Mouse (Mus musculus) liver, embryonic 15.5 days (tissue): ENCODE results near the gene Slc25a47. TPM values are rescaled to one million over a fixed set of nuclear protein-coding genes. Genes with fewer than 3 reads are reported as not detected.
A peak's percentile ranks its signal among the peaks of the same experiment; 100 is the strongest.

Source experiments
- ATAC-seq: fragments of 200-750 bp; cut with Nextera tagmentation; 2 replicates; pipeline ENCODE4 v1.8.0; 2017; ENCODE audit warnings: moderate number of reproducible peaks, mild to moderate bottlenecking, moderate library complexity; ENCODE audit not compliant: insufficient read depth
- H3K27ac ChIP-seq: fragments of 300-500 bp; sonication (generic); replicated peaks from 2 replicates; pipeline ENCODE4 v1.5.1; 2015; ENCODE audit warnings: mild to moderate bottlenecking, inconsistent platforms
- H3K27me3 ChIP-seq: fragments of 300-500 bp; sonication (generic); 2 replicates; pipeline ENCODE4 v1.6.1; 2015; ENCODE audit warnings: mild to moderate bottlenecking, inconsistent platforms
- H3K36me3 ChIP-seq: fragments of 300-500 bp; sonication (generic); replicated peaks from 2 replicates; pipeline ENCODE4 v1.6.1; 2015; ENCODE audit warnings: moderate library complexity, mild to moderate bottlenecking, inconsistent platforms
- H3K4me1 ChIP-seq: fragments of 300-500 bp; sonication (generic); replicated peaks from 2 replicates; pipeline ENCODE4 v1.6.1; 2015; ENCODE audit warnings: inconsistent platforms
- H3K4me2 ChIP-seq: fragments of 300-500 bp; sonication (generic); 2 replicates; pipeline ENCODE4 v1.6.1; 2015; ENCODE audit warnings: moderate library complexity, mild to moderate bottlenecking, inconsistent platforms
- H3K4me3 ChIP-seq: fragments of 300-500 bp; sonication (generic); replicated peaks from 2 replicates; pipeline ENCODE4 v1.5.1; 2015; ENCODE audit warnings: mild to moderate bottlenecking, inconsistent platforms
- H3K9ac ChIP-seq: fragments of 300-500 bp; sonication (generic); 2 replicates; pipeline ENCODE4 v1.6.1; 2015; ENCODE audit warnings: moderate library complexity, mild to moderate bottlenecking, inconsistent platforms
- H3K9me3 ChIP-seq: fragments of 300-500 bp; sonication (generic); replicated peaks from 2 replicates; pipeline ENCODE4 v1.6.1; 2016; ENCODE audit warnings: inconsistent platforms
- WGBS: fragments of 180-500 bp; shearing (Covaris S2); methylation state at CpG from one replicate; pipeline ENCODE4 v1.1.7; 2015; ENCODE audit warnings: mixed read lengths; ENCODE audit not compliant: insufficient replicate concordance; 5-methylcytosine and 5-hydroxymethylcytosine counted together
- polyA plus RNA-seq: library from polyadenylated mRNA; unstranded; fragments of >200 nt; fragmentation: Nextera tagmentation; extraction: Ambion mirVana; gene quantifications from 2 replicates; pipeline ENCODE4 v1.2.1, GENCODE M21; 2015

Gene Slc25a47
- polyA plus RNA-seq, 1 experiment from 2014 or later: 13.2 TPM

GRCm38 (mm10) chr12:108809771-108810170 lies 26.1 kb upstream of the Slc25a47 start:
- Histone ChIP-seq H3K27me3 (no peaks in the 10 kb centered on the region), H3K4me3 (no peak overlapping the region), H3K4me2 (no peak overlapping the region), H3K9me3 (no peaks in the 10 kb centered on the region), H3K36me3 (peaks cover 55% of the 10 kb centered on the region), H3K27ac (peak overlapping the region; percentile 42; the same call in 1 of the 2 replicates), H3K9ac (no peak overlapping the region), H3K4me1 (peaks cover 38% of the 10 kb centered on the region)
- ATAC-seq: no peak
- WGBS: 44% methylated on average over 1 of the region's 1 CpGs

GRCm38 (mm10) chr12:108810309-108810708 lies 25.5 kb upstream of the Slc25a47 start:
- Histone ChIP-seq H3K27ac (peak overlapping the region; percentile 42; the same call in 1 of the 2 replicates), H3K4me1 (peaks cover 38% of the 10 kb centered on the region), H3K27me3 (no peaks in the 10 kb centered on the region), H3K9me3 (no peaks in the 10 kb centered on the region), H3K4me3 (no peak overlapping the region), H3K36me3 (peaks cover 60% of the 10 kb centered on the region), H3K4me2 (no peak overlapping the region), H3K9ac (no peak overlapping the region)
- 39% methylated on average over 7 of the region's 7 CpGs for WGBS
- no peak for ATAC-seq

DNA sequence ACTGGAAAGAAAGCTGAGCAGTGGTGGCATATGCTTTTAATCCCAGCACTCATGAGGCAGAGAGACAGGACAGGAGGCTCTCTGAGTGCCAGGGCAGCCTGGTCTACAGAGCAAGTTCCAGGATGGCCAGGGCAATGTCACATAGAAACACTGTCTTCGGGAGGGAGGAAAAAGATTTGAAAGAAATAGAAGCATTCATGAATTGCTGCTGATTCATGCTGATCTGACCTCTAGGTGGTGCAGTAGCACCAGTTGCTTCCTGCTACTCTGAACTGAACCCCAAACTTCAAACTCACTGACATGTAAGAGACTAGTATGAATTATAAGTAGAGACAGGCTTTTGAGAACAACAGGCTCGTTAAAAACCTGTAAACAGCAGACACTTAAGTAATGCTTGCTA lies 24.7 kb upstream of the Slc25a47 start:
- no peak overlapping the region for H3K9ac ChIP-seq
- ATAC-seq: no peak
- H3K4me1 ChIP-seq: peaks cover 38% of the 10 kb centered on the region
- H3K4me3 ChIP-seq: no peak overlapping the region
- 35% methylated on average over 2 of the region's 2 CpGs for WGBS
- no peaks in the 10 kb centered on the region for H3K27me3 ChIP-seq
- peaks cover 63% of the 10 kb centered on the region for H3K36me3 ChIP-seq
- no peaks in the 10 kb centered on the region for H3K9me3 ChIP-seq
- H3K4me2 ChIP-seq: no peak overlapping the region
- 0 out of 2 replicates have a peak overlapping the region, but pooled peaks have one; percentile 29 for H3K27ac ChIP-seq

- WGBS: 85% methylated on average over 6 of the region's 6 CpGs
- H3K36me3 ChIP-seq: peaks cover 63% of the 10 kb centered on the region
Observed at GRCm38 (mm10) chr12:108812463-108812862, 23.4 kb upstream of the Slc25a47 start.

DNA sequence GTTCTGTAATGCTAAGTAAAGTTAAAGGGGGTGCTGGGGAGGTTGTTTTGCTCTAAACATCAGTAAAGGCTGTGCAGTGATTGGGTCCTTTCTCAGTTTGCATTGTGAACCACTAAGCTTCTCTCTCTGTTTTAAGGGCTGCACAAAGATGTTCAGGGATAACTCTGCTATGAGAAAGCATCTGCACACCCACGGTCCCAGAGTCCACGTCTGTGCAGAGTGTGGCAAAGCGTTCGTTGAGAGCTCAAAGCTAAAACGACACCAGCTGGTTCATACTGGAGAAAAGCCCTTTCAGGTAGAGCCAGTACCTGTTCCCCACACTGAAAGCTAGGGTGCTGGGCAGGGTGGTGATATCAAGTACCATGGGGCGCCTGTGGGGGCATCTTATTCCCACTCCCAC lies 21.4 kb upstream of the Slc25a47 start:
- H3K9ac ChIP-seq: no peak overlapping the region
- H3K36me3 ChIP-seq: peaks cover 62% of the 10 kb centered on the region
- ATAC-seq: no peak
- WGBS: 89% methylated on average over 6 of the region's 6 CpGs
- no peak overlapping the region for H3K27ac ChIP-seq
- no peaks in the 10 kb centered on the region for H3K9me3 ChIP-seq
- no peak overlapping the region for H3K4me3 ChIP-seq
- peaks cover 25% of the 10 kb centered on the region for H3K4me1 ChIP-seq
- H3K27me3 ChIP-seq: no peaks in the 10 kb centered on the region
- H3K4me2 ChIP-seq: no peak overlapping the region

More at GRCm38 (mm10) chr12:108812463-108812862, 23.4 kb upstream of the Slc25a47 start:
- no peak overlapping the region for H3K9ac ChIP-seq
- no peaks in the 10 kb centered on the region for H3K9me3 ChIP-seq
- no peak overlapping the region for H3K4me2 ChIP-seq
- H3K27ac ChIP-seq: no peak overlapping the region
- no peak overlapping the region for H3K4me3 ChIP-seq
- ATAC-seq: no peak
- peaks cover 38% of the 10 kb centered on the region for H3K4me1 ChIP-seq
- no peaks in the 10 kb centered on the region for H3K27me3 ChIP-seq

DNA sequence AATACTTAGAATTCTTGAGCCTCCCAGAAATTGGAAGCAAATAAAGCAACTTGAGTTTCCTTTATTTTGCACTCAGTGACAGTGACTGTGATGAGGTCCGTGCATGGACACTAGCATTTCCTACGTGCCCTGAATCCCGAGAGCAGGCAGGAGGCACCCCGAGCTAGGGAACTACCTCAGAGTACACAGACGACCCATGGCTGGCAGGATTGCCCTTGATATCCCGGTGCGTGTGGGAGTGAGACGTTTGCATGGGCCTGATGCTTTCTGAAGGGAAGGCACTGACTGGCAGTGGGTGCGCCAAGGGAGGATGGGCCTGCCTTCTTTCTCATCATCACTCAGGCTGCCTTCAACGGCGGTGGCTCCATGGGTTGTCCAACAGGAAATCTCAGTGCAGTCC lies 19.3 kb upstream of the Slc25a47 start:
- no peak overlapping the region for H3K4me2 ChIP-seq
- no peaks in the 10 kb centered on the region for H3K27me3 ChIP-seq
- no peak overlapping the region for H3K9ac ChIP-seq
- ATAC-seq: no peak
- H3K4me1 ChIP-seq: peaks cover 4% of the 10 kb centered on the region
- no peak overlapping the region for H3K4me3 ChIP-seq
- WGBS: 84% methylated on average over 11 of the region's 11 CpGs
- no peak overlapping the region for H3K27ac ChIP-seq
- H3K9me3 ChIP-seq: no peaks in the 10 kb centered on the region
- H3K36me3 ChIP-seq: peaks cover 56% of the 10 kb centered on the region

GRCm38 (mm10) chr12:108820461-108820860 lies 15.4 kb upstream of the Slc25a47 start:
- H3K9ac ChIP-seq: no peak overlapping the region
- no peak for ATAC-seq
- H3K27ac ChIP-seq: no peak overlapping the region
- H3K36me3 ChIP-seq: peaks cover 34% of the 10 kb centered on the region
- H3K4me3 ChIP-seq: no peak overlapping the region
- WGBS: 79% methylated on average over 4 of the region's 4 CpGs
- no peak overlapping the region for H3K4me2 ChIP-seq
- no peaks in the 10 kb centered on the region for H3K4me1 ChIP-seq
- no peaks in the 10 kb centered on the region for H3K9me3 ChIP-seq
- no peaks in the 10 kb centered on the region for H3K27me3 ChIP-seq

GRCm38 (mm10) chr12:108823036-108823435 lies 12.8 kb upstream of the Slc25a47 start:
- no peaks in the 10 kb centered on the region for H3K9me3 ChIP-seq
- H3K4me1 ChIP-seq: no peaks in the 10 kb centered on the region
- no peaks in the 10 kb centered on the region for H3K27me3 ChIP-seq
- no peak overlapping the region for H3K9ac ChIP-seq
- WGBS: 78% methylated on average over 8 of the region's 8 CpGs
- ATAC-seq: no peak
- peaks cover 30% of the 10 kb centered on the region for H3K36me3 ChIP-seq
- no peak overlapping the region for H3K4me2 ChIP-seq
- no peak overlapping the region for H3K27ac ChIP-seq
- no peak overlapping the region for H3K4me3 ChIP-seq

GRCm38 (mm10) chr12:108824225-108824874 lies 11.5 kb upstream of the Slc25a47 start:
- WGBS: 86% methylated on average over 15 of the region's 15 CpGs

GRCm38 (mm10) chr12:108825561-108826224 lies 10.2 kb upstream of the Slc25a47 start:
- WGBS: 82% methylated on average over 13 of the region's 13 CpGs
- H3K4me2 ChIP-seq: no peak overlapping the region
- H3K4me1 ChIP-seq: no peaks in the 10 kb centered on the region
- ATAC-seq: no peak
- H3K9me3 ChIP-seq: no peaks in the 10 kb centered on the region
- H3K27ac ChIP-seq: no peak overlapping the region
- H3K27me3 ChIP-seq: no peaks in the 10 kb centered on the region
- peaks cover 21% of the 10 kb centered on the region; the same call in 1 of the 2 replicates for H3K36me3 ChIP-seq
- no peak overlapping the region for H3K4me3 ChIP-seq
- no peak overlapping the region for H3K9ac ChIP-seq

More at GRCm38 (mm10) chr12:108824225-108824874, 11.5 kb upstream of the Slc25a47 start:
- Histone ChIP-seq H3K4me1 (no peaks in the 10 kb centered on the region), H3K9ac (no peak overlapping the region), H3K4me3 (no peak overlapping the region), H3K27me3 (no peaks in the 10 kb centered on the region), H3K36me3 (peaks cover 22% of the 10 kb centered on the region; the same call in 1 of the 2 replicates), H3K27ac (no peak overlapping the region), H3K4me2 (no peak overlapping the region), H3K9me3 (no peaks in the 10 kb centered on the region)
- no peak for ATAC-seq

DNA sequence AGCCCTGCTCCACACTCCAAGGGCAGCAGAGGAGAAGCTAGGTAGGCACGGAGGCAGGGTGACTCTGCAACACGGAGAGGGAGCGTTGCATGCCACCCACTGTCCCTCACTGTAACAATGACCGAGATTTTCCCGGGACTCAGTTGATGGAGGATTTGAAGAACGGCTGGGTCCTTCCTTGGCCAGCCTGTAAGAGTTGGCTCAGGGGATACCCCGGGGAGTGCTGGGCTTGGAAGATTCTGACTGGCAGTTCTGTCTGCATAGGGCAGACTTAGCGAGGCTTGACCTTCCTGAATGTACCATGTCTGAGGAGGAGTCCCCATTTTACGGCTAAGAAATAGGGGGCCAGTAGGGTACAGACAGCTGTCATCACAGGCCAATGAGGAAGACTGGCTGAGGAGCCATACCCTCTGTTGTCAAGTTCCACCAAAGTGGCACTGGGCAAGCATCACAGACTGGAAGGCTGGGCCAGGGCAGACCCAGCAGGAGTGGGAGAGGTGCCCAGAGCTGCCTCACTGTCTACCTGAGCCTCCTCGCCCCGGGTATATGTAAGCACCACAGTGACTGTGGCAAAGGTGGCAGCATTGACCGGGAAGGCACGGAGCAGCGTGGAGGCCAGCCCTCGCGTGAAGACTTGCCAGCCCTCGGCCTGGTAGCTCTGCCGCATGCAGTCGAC lies 9.4 kb upstream of the Slc25a47 start:
- H3K4me1 ChIP-seq: no peaks in the 10 kb centered on the region

More for the DNA sequence above, 9.4 kb upstream of the Slc25a47 start:
- Histone ChIP-seq H3K4me3 (no peak overlapping the region), H3K9ac (no peak overlapping the region), H3K36me3 (peaks cover 21% of the 10 kb centered on the region; the same call in 1 of the 2 replicates), H3K4me2 (no peak overlapping the region), H3K9me3 (no peaks in the 10 kb centered on the region), H3K27me3 (no peaks in the 10 kb centered on the region), H3K27ac (no peak overlapping the region)
- no peak for ATAC-seq
- 89% methylated on average over 19 of the region's 19 CpGs for WGBS
